Mouse (Mus musculus): ENCODE data around the gene Spocd1. TPM values are rescaled to one million over a fixed set of nuclear protein-coding genes. Genes with fewer than 3 reads are reported as not detected.
"Not testable (repeated sequence)": the region's sequence is repeated elsewhere in the genome, so short reads cannot be mapped to it uniquely, and the experiment has no call there.

Spocd1 gene
- total RNA-seq (2021), result not detected
- long read RNA-seq, experiment 1, result 0 reads
- long read RNA-seq, experiment 2, result 0 reads

DNA sequence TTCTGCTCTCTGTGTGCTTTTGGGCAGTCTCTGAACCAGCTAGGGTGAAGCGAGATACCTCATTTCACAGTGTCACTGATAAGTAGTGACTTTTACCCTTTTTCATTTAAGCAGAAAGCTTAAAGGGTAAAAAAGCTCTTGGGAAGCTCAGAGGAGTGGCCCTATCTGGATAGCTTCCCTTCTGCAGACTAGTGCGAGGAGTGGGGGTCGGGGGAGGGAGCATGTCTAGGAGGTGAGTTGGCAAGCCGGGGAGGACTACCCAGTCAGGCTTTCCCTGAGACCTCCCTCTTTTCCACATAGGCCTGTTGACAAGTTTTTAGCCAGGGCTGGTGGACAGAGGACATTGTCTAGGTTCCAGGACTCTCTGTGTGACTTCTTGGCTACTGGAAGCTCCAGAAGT lies at the start of gene Spocd1:
Gene Spocd1 (plus strand): TSS at position 301 of the 400 bp plus-strand sequence.
- DNase-seq (ENCODE audit: low spot score), result no peak

DNA sequence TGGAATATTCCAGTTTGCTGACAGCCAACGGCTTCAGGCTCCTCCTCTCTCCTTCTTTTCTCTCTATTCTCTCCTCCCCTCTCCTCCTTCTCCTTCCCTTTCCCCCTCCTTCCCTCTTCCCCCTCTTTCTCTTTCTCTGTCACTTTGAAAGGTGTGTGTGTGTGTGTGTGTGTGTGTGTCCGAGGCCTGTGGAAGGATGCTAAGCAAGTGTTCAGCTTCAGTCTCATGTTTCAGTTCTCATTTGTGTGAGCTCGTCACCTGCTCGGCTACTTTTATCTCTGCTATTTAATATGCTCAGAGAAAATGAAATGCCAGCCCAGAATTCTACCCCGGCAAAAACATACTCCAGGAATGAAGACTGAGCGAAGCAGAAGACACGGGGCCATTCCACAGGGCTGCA lies 48.4 kb upstream of the Spocd1 start:
- no peak for DNase-seq (ENCODE audit: low spot score)

DNA sequence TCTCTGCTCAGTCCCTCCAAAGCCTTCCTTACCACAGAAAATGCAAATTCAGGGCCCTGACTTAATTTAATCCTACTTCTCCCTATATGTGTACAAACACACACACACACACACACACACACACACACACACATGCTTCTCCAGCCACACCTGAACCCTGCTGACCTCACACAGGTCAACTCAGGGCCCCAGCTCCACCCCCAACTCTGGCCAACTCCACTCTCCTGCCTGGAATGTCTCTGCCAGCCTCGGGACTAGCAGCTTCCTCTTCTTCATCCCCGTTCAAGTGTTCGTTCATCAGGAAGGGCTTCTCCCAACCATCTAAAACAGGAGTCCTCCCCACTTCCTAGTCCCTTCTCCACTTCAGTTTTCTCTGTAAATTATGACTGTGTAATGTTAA lies 47.4 kb upstream of the Spocd1 start:
- no peak for DNase-seq (ENCODE audit: low spot score)

DNA sequence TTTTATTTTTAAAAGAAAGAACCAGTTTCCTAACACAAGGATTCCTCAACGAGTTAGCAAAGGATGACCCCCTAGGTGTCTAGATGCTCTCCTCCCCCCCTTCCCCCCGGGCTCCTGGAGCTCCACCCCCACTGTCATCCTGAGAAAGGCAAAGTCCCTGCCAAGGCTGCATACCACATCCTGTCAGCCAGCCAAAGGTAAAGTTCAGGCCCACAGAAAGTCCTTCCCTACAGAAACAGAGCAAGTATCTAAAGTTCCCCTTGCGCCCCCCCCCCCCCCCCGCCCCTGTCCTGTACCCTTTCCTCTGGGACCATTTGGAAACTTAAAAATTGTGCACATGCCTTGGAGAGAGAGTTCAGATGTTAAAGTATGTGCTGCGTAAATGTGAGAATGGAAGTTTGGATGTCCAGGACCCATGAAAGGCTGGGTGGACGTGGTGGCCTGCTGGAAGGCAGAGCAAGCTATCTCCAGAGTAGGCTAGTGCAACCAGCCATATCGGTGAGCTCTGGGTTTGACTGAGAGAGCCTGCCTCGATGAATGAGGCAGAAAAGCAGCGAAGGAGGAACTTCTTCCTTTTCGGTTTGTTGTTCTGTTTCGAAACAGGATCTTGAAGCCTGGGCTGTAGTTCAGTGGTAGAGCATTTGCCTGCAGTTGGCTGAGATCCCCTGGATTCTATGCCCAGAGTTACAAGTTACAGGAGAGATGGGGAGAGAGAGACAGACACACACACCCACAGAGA lies 46.3 kb upstream of the Spocd1 start:
- DNase-seq (ENCODE audit: low spot score), result peak; percentile 43

DNA sequence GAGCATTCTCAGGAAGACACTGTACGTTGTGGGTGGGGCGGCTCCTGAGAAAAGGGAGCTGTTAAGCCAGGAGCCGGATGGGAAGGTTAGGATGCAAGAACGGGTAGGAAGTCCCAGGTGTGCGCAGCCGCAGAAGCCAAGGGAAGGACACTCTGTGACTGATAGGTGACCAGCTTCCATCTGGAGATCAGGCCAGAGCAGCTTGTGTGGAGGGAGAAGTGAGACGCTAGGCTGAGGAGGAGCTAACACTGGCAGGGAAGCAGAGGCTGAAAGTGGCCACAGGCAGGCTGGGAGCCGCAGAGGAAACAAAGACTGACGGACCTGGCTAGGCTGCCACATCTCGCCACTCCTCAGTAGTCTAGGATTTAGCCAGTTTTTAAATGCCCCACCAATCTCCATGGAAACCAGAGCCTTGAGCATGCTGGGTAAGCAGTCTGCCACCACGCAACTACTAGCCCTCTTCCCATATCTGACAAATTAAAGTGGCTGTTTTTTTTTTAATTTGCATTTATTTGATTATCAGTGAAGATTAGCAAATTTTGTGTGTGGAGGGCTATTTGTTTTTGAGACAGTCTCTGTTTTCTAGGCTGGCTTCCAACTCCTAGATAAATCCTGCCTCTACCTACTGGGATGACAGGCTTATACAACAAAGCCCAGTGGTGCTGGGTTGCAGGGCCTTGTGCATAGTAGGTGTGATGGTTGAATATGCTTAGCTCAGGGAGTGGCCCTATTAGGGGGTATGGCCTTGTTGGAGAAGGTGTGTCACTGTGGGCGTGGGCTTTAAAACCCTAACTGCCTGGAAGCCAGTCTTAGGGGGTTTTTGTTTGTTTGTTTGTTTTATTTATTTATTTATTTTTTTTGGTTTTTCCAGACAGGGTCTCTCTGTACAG lies 44.8 kb upstream of the Spocd1 start:
- DNase-seq (ENCODE audit: low spot score), result no peak

DNA sequence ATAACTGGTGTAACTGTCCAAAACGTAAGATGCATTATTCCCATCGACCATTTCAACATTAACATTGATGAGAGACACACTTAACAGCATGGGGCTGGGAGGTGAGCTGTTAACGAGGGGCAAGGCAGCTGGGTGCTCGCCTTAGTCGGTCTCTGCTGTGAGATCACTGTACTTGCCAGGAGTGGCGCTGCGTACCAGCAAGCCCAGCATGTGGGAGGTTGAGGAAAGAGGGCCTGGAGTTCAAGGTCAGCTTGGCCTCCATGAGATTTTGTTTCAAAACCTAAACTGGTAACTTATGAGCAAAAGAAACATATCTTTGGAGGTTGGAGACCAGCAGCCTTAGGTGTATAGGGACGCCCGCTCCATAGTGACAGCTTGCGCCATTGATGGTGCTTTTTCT lies 39.4 kb upstream of the Spocd1 start:
- no peak for DNase-seq (ENCODE audit: low spot score)

DNA sequence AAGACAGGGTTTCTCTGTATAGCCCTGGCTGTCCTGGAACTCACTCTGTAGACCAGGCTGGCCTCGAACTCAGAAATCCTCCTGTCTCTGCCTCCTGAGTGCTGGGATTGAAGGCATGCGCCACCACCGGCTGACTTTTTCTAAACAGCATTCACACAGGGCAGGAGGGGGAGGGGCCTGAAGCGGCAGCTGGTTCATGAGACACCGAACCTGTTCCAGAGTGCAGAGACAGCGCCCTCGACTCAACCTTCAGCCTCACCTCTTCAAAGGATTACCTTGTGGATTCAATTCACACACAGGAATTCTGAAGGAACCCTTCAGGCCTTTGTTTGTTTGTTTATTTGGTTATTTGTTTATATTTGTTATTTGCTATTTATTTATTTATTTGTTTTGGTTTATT lies 39.0 kb upstream of the Spocd1 start:
- no peak for DNase-seq (ENCODE audit: low spot score)

DNA sequence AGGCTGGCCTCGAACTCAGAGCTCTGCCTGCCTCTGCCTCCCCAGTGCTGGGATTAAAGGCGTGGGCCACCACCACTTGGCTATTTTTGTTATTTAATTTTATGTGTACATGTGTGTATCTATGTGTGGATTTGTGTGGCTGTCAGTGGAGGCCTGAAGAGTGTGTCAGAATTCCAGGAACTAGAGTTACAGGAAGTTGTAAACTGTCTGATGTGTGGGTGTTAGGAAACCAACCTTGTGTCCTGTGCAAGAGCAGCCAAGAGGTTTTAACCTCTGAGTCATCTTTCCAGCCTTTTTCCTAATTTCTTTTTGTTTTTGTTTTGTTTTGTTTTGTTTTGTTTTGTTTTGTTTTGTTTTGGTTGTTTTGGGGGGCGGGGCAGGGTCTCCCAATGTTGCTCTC lies 34.2 kb upstream of the Spocd1 start:
- no peak for DNase-seq (ENCODE audit: low spot score)

DNA sequence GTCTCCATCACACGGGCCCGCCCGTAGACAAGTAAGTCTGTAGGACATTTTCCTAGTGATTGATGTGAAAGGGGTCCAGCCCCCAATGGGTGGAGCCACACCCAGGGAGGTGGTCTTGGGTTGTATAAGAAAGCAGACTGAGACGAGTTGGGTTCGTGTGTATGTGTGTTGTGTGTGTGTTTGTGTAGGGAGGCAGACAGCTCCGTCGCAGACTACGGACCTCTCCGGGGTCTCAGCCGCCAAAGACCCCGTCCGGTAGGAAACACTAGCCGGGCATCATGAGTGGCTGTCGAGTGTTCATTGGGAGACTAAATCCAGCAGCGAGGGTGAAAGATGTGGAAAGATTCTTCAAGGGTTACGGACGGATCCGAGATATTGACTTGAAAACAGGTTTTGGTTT lies 30.2 kb upstream of the Spocd1 start:
- not testable (repeated sequence) for DNase-seq (ENCODE audit: low spot score)

DNA sequence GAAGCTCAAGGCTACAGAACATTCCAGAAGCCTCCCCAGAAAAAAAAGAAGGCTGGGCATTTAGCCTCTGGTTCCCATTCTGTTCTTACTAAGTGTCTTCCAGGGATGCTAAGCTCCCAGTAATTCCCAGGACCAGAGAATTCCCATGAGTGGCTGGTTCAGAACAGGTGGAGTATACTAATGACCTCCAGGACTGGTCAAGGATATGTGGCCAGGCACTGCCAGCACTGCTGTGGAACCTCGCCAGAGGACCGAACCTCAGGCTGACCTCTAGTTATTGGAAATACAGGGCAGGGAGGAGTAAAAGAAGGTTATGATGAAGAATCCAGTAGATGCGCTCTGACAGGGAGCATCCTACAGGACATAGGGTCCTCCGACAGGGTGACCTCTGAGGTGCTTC lies 26.7 kb upstream of the Spocd1 start:
- no peak for DNase-seq (ENCODE audit: low spot score)

DNA sequence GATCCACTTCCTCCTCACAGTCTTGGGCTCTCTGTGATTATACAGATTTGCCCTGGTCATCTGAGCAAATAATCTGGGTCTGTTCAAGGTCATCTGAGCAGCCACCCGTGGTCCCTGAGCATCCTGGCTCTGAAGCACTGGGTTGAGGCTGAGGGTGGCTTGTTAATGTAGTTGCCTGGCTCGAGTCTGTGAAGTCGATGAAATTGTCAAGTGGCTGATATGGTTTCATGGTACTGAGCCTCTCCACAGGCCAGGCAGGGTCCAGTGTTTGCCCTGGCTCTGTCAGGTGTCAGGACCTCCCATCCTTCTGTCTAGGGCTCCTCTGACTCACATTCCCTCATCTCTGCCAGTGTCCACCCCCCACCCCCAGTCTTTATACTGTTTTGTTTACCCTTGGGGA lies 25.5 kb upstream of the Spocd1 start:
- DNase-seq (ENCODE audit: low spot score), result no peak

DNA sequence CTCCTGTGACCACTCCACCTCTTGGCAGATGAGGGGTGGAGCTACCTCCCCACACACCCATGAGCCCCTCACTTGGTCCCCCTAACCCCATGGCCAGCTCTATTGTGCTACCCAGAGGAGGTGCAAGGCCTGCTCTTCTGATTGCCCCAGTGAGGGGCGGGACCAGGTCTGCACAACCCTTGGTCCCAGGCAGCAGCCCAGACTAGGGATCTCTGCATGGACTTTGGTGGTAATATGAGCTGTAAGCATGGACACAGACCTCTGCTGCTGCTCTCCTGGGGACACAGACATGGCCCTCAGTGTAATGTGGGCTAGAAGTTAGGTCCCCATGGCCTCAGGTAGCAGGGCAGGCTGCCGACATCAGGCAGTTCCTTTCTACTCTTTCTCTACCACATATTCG lies 24.0 kb upstream of the Spocd1 start:
- DNase-seq (ENCODE audit: low spot score), result no peak

DNA sequence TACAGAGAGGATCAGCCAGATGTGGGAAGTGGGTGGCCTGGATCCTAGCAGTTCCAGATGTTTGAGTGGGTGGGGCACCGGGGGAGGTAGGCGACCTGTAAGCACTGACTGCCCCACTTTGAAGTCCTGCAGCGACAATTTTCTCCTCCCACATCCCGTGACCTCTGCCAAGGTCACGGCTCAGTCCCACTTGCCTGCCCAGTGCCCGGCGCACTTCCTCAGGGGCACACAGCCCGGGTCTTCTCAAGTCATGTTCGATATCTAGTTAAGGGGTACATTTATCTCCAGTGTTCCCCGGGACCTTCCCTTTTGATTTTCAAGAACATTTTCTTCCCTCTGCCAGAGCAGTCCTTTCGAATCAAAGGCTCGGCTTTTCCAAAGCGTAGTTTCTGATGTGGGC lies 23.0 kb upstream of the Spocd1 start:
- no peak for DNase-seq (ENCODE audit: low spot score)

DNA sequence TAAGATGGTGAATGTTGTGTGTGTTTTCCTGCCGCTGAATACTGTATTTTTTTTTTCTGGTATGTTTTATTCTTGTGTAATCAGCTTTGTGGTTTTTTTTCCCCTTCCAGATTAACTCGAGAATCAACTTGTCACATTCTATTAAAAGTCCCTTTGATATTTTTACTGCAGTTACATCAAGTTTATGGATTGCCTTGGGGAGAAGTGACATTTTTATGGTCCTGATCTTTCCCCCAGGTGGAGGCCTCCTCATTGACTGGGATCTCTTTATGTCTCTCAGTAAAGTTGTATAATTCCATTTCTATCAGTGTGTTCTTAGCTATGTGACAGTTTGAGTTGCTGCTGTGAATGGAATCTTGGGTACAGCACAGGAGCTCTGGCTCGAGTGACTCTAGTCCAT lies 20.2 kb upstream of the Spocd1 start:
- DNase-seq (ENCODE audit: low spot score), result no peak

DNA sequence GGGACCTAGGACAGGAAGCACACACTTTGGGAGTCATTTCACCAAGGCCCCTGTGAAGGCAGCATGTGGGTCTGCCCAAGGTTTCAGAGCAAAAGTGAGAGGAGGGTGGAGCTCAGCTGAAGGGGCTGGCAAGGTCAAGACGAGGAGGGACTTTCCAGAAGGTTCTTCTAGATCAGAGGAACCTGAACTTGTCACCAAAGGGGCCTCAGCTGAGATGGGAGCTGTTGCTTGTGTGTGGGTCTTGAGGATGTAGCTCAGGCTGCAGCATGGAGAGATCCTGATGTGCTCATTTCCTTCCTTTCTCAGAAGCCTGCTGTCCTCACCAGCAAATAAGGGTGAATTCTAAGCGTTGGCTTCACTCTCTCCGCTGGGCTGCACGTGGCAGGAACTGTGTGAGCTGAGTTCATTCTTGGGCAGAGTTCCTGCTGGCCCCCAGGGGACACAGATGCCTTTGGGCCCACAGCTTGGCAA lies 19.8 kb upstream of the Spocd1 start:
- no peak for DNase-seq (ENCODE audit: low spot score)

DNA sequence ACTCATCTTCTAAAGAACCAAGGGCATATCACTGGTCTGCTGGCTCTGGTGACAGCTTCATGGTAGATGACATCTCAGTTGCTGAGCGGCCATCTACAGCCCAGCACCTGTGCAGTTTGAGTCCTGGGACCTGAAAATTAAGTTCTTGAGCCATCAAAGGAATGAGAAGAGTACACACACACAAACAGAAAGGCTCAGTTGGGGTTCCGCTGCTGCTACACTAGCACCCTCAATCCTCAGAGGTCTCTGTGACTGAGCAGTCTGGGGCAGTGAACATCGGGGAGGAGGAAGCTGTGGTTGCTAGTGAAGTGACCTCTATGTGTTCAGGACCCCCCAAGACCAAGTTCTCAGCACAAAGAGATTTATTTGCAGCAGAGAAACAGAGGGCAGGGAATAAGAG lies 16.1 kb upstream of the Spocd1 start:
- no peak for DNase-seq (ENCODE audit: low spot score)

DNA sequence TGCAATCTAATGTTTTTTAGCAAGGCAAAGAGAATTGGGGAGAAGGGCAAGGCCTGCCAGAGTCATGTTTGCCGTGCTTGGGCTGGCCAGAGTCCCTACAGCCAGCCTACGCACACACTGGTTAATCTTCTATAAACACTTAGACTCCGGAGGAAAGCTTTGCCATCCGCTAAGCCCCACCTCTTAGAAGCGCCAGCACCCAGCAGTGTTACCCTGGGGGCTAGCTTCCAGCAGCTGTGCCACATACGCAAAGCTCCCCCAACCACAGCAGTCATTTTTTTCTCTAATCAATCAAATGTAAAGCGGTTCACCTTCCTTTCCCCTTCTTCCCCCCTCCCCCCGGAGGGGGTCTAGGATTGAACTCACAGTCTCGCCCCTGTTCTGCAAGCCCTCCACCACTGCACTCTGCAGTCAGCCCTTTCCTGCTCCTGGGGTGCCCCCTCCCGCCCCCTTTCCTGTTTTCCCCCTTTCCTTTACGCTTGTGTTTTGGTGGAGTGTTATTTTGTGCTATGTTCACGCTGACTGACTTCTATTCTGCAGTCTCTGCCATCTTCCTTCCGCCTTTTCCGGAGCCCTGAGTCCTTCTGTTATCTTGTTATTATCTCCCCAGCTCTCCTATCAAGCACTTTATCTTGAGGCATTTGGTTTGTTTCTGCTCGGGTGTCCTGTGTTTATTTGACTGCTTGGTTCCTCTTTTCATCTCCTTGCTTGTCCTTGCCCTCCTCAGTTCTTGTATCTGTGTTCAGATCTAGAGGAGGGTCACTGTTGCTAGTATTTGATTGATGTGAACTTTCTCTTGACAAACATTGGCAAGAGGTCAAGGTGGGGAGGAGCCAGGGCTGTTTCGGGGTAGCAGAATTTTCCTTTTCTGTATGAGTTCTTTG lies 15.0 kb upstream of the Spocd1 start:
- DNase-seq (ENCODE audit: low spot score), result no peak

DNA sequence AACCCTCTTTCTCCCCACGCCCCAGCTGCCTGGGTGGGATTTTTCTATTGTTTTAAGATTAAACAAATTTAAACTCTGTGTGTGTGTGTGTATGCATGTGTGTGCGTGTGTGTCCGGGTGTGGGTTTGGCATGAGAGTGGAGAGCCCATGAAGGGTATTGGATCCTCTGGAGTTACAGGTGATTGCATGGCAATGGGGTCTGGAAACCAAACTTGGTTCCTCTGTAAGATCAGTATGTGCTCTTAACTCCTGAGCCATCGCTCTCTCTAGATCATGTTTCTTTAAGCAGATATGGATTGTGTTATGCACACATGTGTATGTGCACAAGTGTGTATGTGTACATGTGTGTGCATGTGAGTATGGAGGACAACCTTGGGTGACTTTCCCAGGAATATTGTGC lies 14.4 kb upstream of the Spocd1 start:
- no peak for DNase-seq (ENCODE audit: low spot score)

DNA sequence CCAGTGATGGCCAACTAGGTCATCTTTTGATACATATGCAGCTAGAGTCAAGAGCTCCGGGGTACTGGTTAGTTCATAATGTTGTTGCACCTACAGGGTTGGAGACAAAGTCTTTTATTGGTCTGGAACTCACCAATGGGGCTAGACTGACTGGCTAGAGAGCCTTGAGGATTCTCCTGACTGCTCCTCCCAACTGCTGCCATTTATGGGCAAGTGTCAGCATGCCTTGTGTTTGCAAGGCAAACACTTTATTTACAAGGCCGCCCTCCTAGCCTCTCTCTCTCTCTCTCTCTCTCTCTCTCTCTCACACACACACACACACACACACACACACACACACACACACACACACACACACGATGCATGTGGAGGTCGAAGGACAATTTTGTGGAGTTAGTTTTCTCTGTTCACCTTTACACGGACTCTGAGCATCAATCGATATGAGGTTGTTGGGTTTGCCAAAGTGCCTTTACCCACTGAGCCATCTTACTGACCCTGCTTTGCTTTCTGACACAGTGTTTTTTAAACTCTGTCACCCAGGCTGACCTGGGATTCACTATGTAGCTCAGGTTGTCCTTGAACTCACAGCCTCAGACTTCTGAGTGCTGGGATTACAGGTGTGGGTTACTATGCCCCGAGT lies 13.6 kb upstream of the Spocd1 start:
- DNase-seq (ENCODE audit: low spot score), result no peak

DNA sequence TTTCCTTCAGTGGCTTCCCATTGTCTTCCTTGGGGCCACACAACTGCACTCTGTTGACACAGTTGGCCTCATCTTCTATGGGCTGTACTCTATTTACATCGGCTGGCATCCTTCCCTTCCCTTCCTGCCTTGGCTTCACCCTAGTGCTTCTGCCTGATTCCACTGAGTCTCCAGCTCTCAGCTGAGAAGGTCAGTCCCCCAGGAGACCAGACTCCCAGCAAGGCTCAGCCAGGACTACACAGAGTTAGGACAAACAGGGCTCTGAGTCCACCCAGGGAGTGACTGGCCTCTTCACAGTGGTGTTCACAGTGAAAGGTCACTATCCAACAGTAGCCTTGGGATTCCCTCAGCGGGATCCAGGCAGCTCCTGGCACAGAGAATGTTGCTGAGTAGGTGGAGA lies 12.9 kb upstream of the Spocd1 start:
- DNase-seq (ENCODE audit: low spot score), result no peak

DNA sequence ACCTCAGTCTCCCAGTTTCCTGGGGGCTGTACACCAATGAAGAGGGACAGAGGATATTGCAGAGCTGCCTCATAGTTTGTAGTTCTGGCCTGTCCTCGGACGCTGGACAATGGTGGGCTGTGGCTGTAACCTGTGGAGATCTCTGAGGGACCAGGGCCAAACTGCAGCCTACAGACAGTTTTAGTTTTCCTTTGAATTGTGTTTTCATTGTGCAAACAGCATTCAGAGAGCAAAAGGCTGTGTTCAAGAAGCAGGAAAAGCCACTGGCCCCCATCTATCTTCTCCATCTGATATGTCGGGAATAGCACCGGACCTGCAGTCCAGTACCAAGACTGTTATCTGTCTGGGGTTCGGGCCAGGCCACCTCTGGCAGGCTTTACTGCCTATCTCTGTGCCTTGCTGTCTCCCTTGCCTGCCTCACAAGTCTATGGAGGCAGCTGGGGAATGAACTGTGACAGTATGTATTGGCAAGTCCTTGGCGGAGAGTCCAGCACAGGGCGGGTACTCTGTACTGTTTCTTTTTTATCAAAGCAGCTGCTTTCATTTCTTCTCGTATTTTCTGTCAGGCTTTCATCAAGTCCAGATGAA lies 11.9 kb upstream of the Spocd1 start:
- no peak for DNase-seq (ENCODE audit: low spot score)

All from gastrocnemius, adult 18-20 months (tissue).